8 mouse cellular contexts compared by ENCODE assay signal in genomic region chr16:91729821-91730441, GRCm38 (mm10). TPM values are rescaled to one million over a fixed set of nuclear protein-coding genes. Genes with fewer than 3 reads are reported as not detected.
DNase-seq lines count a peak whose midpoint lies in the region; ATAC-seq and TF ChIP-seq lines count a peak whose summit lies in the region.

No protein-coding gene starts in this region.

- H3K4me2 ChIP-seq in heart, embryonic 13.5 days: peak overlapping the region; percentile 86
- H3K4me2 ChIP-seq in stomach, embryonic 15.5 days: peak overlapping the region; percentile 75

- H3K9ac ChIP-seq in MEL (ENCODE audit: control insufficient read depth, low read depth, low read length, poor library complexity, severe bottlenecking): peak overlapping the region; percentile 68
- peak overlapping the region; percentile 98 for H3K9ac ChIP-seq in heart, embryonic 13.5 days
- H3K9ac ChIP-seq in stomach, embryonic 15.5 days: peak overlapping the region; percentile 87

- H3K4me1 ChIP-seq in MEL (ENCODE audit: control insufficient read depth in 1 of 2, insufficient read depth in 2 of 2, low read length in 2 of 2): peaks cover 0 to 14% of the 10 kb centered on the region in 2 experiments; a peak in 3 of 4 replicates
- peaks cover 4% of the 10 kb centered on the region; the same call in 1 of the 2 replicates for H3K4me1 ChIP-seq in cortical plate, adult 2 months (ENCODE audit: control insufficient read depth, insufficient read depth, low read length)
- H3K4me1 ChIP-seq in heart, embryonic 13.5 days: peaks cover 38% of the 10 kb centered on the region
- H3K4me1 ChIP-seq in stomach, embryonic 15.5 days: peaks cover 3% of the 10 kb centered on the region; the same call in 1 of the 2 replicates

- peak; percentile 69 for DNase-seq in cerebellum, adult 11 months
- DNase-seq in MEL (ENCODE audit: low read depth, low spot score): peak; percentile 37
- DNase-seq in kidney, postnatal 14 days: peak; percentile 54
- DNase-seq in mesoderm, embryonic 11.5 days (ENCODE audit: low read depth, low spot score): peak; percentile 50

- TF ChIP-seq CTCF in MEL (IDR thresholded peaks at IDR 0.05 in 2 of 3, conservative IDR thresholded peaks at IDR 0.05 in 1 of 3; ENCODE audit: control insufficient read depth in 1 of 3, insufficient read depth in 1 of 3, low read depth in 2 of 3, low read length in 3 of 3, poor library complexity in 1 of 3, severe bottlenecking in 1 of 3): no peak
- TF ChIP-seq CTCF in cortical plate, adult 2 months (IDR thresholded peaks at IDR 0.05; ENCODE audit: extremely low read depth, insufficient read depth, low read length): no peak

- H3K27me3 ChIP-seq in MEL (ENCODE audit: control insufficient read depth in 1 of 2, insufficient read depth in 2 of 2, low read length in 2 of 2): peaks cover 7 to 9% of the 10 kb centered on the region in 2 experiments
- no peaks in the 10 kb centered on the region for H3K27me3 ChIP-seq in heart, embryonic 13.5 days (replicated peaks)
- H3K27me3 ChIP-seq in stomach, embryonic 15.5 days (replicated peaks): no peaks in the 10 kb centered on the region

- H3K4me3 ChIP-seq in MEL (ENCODE audit: control insufficient read depth in 1 of 2, insufficient read depth in 1 of 2, low read depth in 2 of 2, low read length in 2 of 2): peak overlapping the region; percentile 68 to 72
- H3K4me3 ChIP-seq in cortical plate, adult 2 months (ENCODE audit: insufficient read depth, low read length): peak overlapping the region; percentile 55
- H3K4me3 ChIP-seq in heart, embryonic 13.5 days: peak overlapping the region; percentile 92
- peak overlapping the region; percentile 90 for H3K4me3 ChIP-seq in stomach, embryonic 15.5 days (replicated peaks)

- no peak overlapping the region for H3K27ac ChIP-seq in MEL (ENCODE audit: control insufficient read depth, low read depth, low read length)
- H3K27ac ChIP-seq in cortical plate, adult 2 months (ENCODE audit: insufficient read depth, low read length): peak overlapping the region; percentile 10; the same call in 1 of the 2 replicates
- H3K27ac ChIP-seq in heart, embryonic 13.5 days (replicated peaks): peak overlapping the region; percentile 95
- H3K27ac ChIP-seq in stomach, embryonic 15.5 days: peak overlapping the region; percentile 95

- ATAC-seq in cerebellum, adult (ENCODE audit: insufficient number of reproducible peaks, low FRiP score, low TSS enrichment): no peak
- peak; percentile 1; the same call in 1 of the 2 replicates for ATAC-seq in heart, embryonic 13.5 days (ENCODE audit: extremely low read depth, insufficient number of reproducible peaks, low FRiP score, low TSS enrichment)
- no peak for ATAC-seq in stomach, embryonic 15.5 days (ENCODE audit: insufficient read depth, low FRiP score, low read depth)

- H3K36me3 ChIP-seq in MEL (ENCODE audit: control insufficient read depth in 1 of 2, insufficient read depth in 2 of 2, low read length in 2 of 2): peaks cover 0 to 14% of the 10 kb centered on the region in 2 experiments; a peak in 2 of 4 replicates
- peaks cover 8% of the 10 kb centered on the region for H3K36me3 ChIP-seq in heart, embryonic 13.5 days
- H3K36me3 ChIP-seq in stomach, embryonic 15.5 days: no peaks in the 10 kb centered on the region

- no peaks in the 10 kb centered on the region for H3K9me3 ChIP-seq in MEL (replicated peaks; ENCODE audit: insufficient read depth, low read length)
- H3K9me3 ChIP-seq in heart, embryonic 13.5 days: no peaks in the 10 kb centered on the region
- H3K9me3 ChIP-seq in stomach, embryonic 15.5 days: no peaks in the 10 kb centered on the region

- under 1% methylated on average over 43 of the region's 44 CpGs for WGBS in heart, embryonic 13.5 days
- under 1% methylated on average over 44 of the region's 44 CpGs for WGBS in stomach, embryonic 15.5 days

- TF ChIP-seq EP300 in MEL (IDR thresholded peaks at IDR 0.05; ENCODE audit: low read depth in 1 of 2, low read length in 2 of 2): no peak

- H3K79me2 ChIP-seq in MEL (ENCODE audit: control insufficient read depth, insufficient read depth, low read length, poor library complexity): peaks cover 21% of the 10 kb centered on the region

- TF ChIP-seq POLR2A in MEL (IDR thresholded peaks at IDR 0.05; ENCODE audit: control insufficient read depth in 1 of 2, insufficient read depth in 1 of 2, low read depth in 1 of 2, low read length in 2 of 2, poor library complexity in 1 of 2): no peak
- no peak for TF ChIP-seq POLR2A in cortical plate, adult 2 months (IDR thresholded peaks at IDR 0.05; ENCODE audit: extremely low read depth, insufficient read depth, low read length)

- no peak for TF ChIP-seq RAD21 in MEL (IDR thresholded peaks at IDR 0.05; ENCODE audit: low read depth, low read length)

TF ChIP-seq in MEL, 35 proteins besides CTCF, POLR2A, EP300 and RAD21:
- TF ChIP-seq ETS1 (IDR thresholded peaks at IDR 0.05; ENCODE audit: low read depth, low read length): no peak
- TF ChIP-seq ZNF384 (IDR thresholded peaks at IDR 0.05; ENCODE audit: low read depth, low read length): no peak
- TF ChIP-seq MAX (IDR thresholded peaks at IDR 0.05; ENCODE audit: low read length): no peak
- TF ChIP-seq ZMIZ1 (IDR thresholded peaks at IDR 0.05; ENCODE audit: low read depth, low read length): no peak
- no peak for TF ChIP-seq UBTF (IDR thresholded peaks at IDR 0.05; ENCODE audit: borderline replicate concordance, insufficient read depth, low read depth, low read length)
- no peak for TF ChIP-seq E2F4 (IDR thresholded peaks at IDR 0.05; ENCODE audit: borderline replicate concordance, low read depth, low read length)
- no peak for TF ChIP-seq NELFE (IDR thresholded peaks at IDR 0.05; ENCODE audit: low read depth, low read length)
- TF ChIP-seq ELF1 (IDR thresholded peaks at IDR 0.05; ENCODE audit: low read depth, low read length): no peak
- no peak for TF ChIP-seq MXI1 (IDR thresholded peaks at IDR 0.05; ENCODE audit: low read depth, low read length)
- TF ChIP-seq TCF12 (IDR thresholded peaks at IDR 0.05; ENCODE audit: low read depth, low read length): no peak
- TF ChIP-seq CHD1 (IDR thresholded peaks at IDR 0.05; ENCODE audit: low read depth, low read length): no peak
- TF ChIP-seq CHD2 (IDR thresholded peaks at IDR 0.05; ENCODE audit: low read length): no peak
- no peak for TF ChIP-seq GABPA (IDR thresholded peaks at IDR 0.05; ENCODE audit: low read depth, low read length)
- no peak for TF ChIP-seq POLR2AphosphoS5 (IDR thresholded peaks at IDR 0.05; ENCODE audit: borderline replicate concordance, low read depth, low read length)
- no peak for TF ChIP-seq ZKSCAN1 (IDR thresholded peaks at IDR 0.05; ENCODE audit: low read depth, low read length)
- no peak for TF ChIP-seq TBP (IDR thresholded peaks at IDR 0.05; ENCODE audit: low read depth, low read length)
- no peak for TF ChIP-seq MYC (IDR thresholded peaks at IDR 0.05; ENCODE audit: low read depth, low read length)
TF ChIP-seq in MEL: peak in this region for 0.

RNA-seq across cellular contexts. Expression of gene Itsn1, which starts 0.8 kb away (rescaled TPM):
- 11.6 and 14.7 TPM in 2 replicates for total RNA-seq in MEL (2012; rRNA removed)
- polyA plus RNA-seq in MEL (2012; ENCODE audit: insufficient read depth in 1 of 2, insufficient read length in 2 of 2, low read depth in 1 of 2, low replicate concordance in 2 of 2, missing spikeins in 1 of 2): 10 to 100 TPM in 1 of 2 experiments, not detected in 1; 36.5 TPM
- 55.2 and 64.9 TPM in 2 replicates for polyA plus RNA-seq in cortical plate, adult 2 months (2012; rRNA removed)
- polyA plus RNA-seq in heart, embryonic 13.5 days (2015; fragmentation: Nextera tagmentation; extraction: Ambion mirVana): 19.5 and 20.0 TPM in 2 replicates
- 19.4 and 21.7 TPM in 2 replicates for polyA plus RNA-seq in stomach, embryonic 15.5 days (2015; fragmentation: Nextera tagmentation; extraction: Ambion mirVana)

RNA-seq across cellular contexts. Expression of gene Cryzl1, which starts 1.2 kb away (rescaled TPM):
- 20.2 and 23.8 TPM in 2 replicates for total RNA-seq in MEL (2012; rRNA removed)
- polyA plus RNA-seq in MEL (2012; ENCODE audit: insufficient read depth in 1 of 2, insufficient read length in 2 of 2, low read depth in 1 of 2, low replicate concordance in 2 of 2, missing spikeins in 1 of 2): 10 to 100 TPM in 1 of 2 experiments, not detected in 1; 44.4 TPM
- 118 and 124 TPM in 2 replicates for polyA plus RNA-seq in cortical plate, adult 2 months (2012; rRNA removed)
- polyA plus RNA-seq in heart, embryonic 13.5 days (2015; fragmentation: Nextera tagmentation; extraction: Ambion mirVana): 51.4 and 58.5 TPM in 2 replicates
- 67.6 and 71.6 TPM in 2 replicates for polyA plus RNA-seq in stomach, embryonic 15.5 days (2015; fragmentation: Nextera tagmentation; extraction: Ambion mirVana)

RNA-seq across cellular contexts. Expression of gene Donson, which starts 41.4 kb away (rescaled TPM):
- 25.4 and 25.7 TPM in 2 replicates for total RNA-seq in MEL (2012; rRNA removed)
- 10 to 100 TPM in 1 of 2 experiments, not detected in 1; 33.9 TPM for polyA plus RNA-seq in MEL (2012; ENCODE audit: insufficient read depth in 1 of 2, insufficient read length in 2 of 2, low read depth in 1 of 2, low replicate concordance in 2 of 2, missing spikeins in 1 of 2)
- 32.1 and 33.5 TPM in 2 replicates for polyA plus RNA-seq in cortical plate, adult 2 months (2012; rRNA removed)
- polyA plus RNA-seq in heart, embryonic 13.5 days (2015; fragmentation: Nextera tagmentation; extraction: Ambion mirVana): 13.9 and 15.0 TPM in 2 replicates
- 20.5 and 21.1 TPM in 2 replicates for polyA plus RNA-seq in stomach, embryonic 15.5 days (2015; fragmentation: Nextera tagmentation; extraction: Ambion mirVana)
